ENCODE assay signal across 26 mouse cellular contexts in genomic region chr15:38409168-38409567, GRCm38 (mm10).
A peak's percentile ranks its signal among the peaks of the same experiment; 100 is the strongest.
DNase-seq lines count a peak whose midpoint lies in the region; TF ChIP-seq lines count a peak whose summit lies in the region.
"Had no signal": no experiment of that assay in that cellular context is flagged by ENCODE, and none has a peak within 500 bp of the region (broad histone marks: within the 10 kb centered on the region; RNA-seq: fewer than 3 reads in every experiment).

No protein-coding gene starts in this region.

- peak; percentile 19 for DNase-seq in lung, postnatal 36 days
- no peak for DNase-seq in lung, postnatal 10 days
- peak; percentile 86 for DNase-seq in fat pad, adult 2 months (ENCODE audit: extremely low read depth, low read depth, low spot score)
- peak; percentile 52 to 64 for DNase-seq in urinary bladder, postnatal 36 days (ENCODE audit: low spot score in 2 of 2)
- DNase-seq in Muller cell, postnatal 12 days (ENCODE audit: inconsistent ontology term), result no peak
- DNase-seq in adrenal gland, postnatal 36 days, result no peak
- DNase-seq: adrenal gland, postnatal 10 days; cerebellum, adult 2 months; cerebellum, postnatal 14 days; forebrain, postnatal 0 days; heart, postnatal 4 days; kidney, adult 18-20 months; kidney, postnatal 4 days; left cerebral cortex, postnatal 4 days; liver, postnatal 0 days; thymus, adult 18-20 months; thymus, postnatal 25 days had no signal

- H3K4me3 ChIP-seq in myocyte, result no peak overlapping the region
- H3K4me3 ChIP-seq: erythroblast, embryonic 14.5 days; forebrain, embryonic 12.5 days; heart, embryonic 15.5 days; hindbrain, embryonic 13.5 days; kidney, embryonic 15.5 days; liver, embryonic 12.5 days; midbrain, embryonic 10.5 days; neural tube, embryonic 12.5 days had no signal

- no peak overlapping the region for H3ac ChIP-seq in myocyte (ENCODE audit: control insufficient read depth, insufficient read length)

- H3K36me3 ChIP-seq in myocyte (ENCODE audit: control insufficient read depth, insufficient read depth), result no peaks in the 10 kb centered on the region
- H3K36me3 ChIP-seq: forebrain, embryonic 12.5 days; heart, embryonic 15.5 days; hindbrain, embryonic 13.5 days; kidney, embryonic 15.5 days; liver, embryonic 12.5 days; midbrain, embryonic 10.5 days; neural tube, embryonic 12.5 days had no signal

- no peak for TF ChIP-seq POLR2A in myocyte (IDR thresholded peaks at IDR 0.05; ENCODE audit: insufficient read length, low read depth)

- no peaks in the 10 kb centered on the region for H3K79me2 ChIP-seq in myocyte (ENCODE audit: control insufficient read depth, insufficient read depth)

- no peak overlapping the region for H3K4me2 ChIP-seq in myocyte (ENCODE audit: low read depth)
- H3K4me2 ChIP-seq: forebrain, embryonic 12.5 days; heart, embryonic 15.5 days; hindbrain, embryonic 13.5 days; kidney, embryonic 15.5 days; liver, embryonic 12.5 days; neural tube, embryonic 12.5 days had no signal

- H3K27me3 ChIP-seq in myocyte (ENCODE audit: control insufficient read depth, insufficient read depth, insufficient read length), result no peaks in the 10 kb centered on the region
- H3K27me3 ChIP-seq: heart, embryonic 15.5 days; hindbrain, embryonic 13.5 days; kidney, embryonic 15.5 days; liver, embryonic 12.5 days; neural tube, embryonic 12.5 days had no signal

TF ChIP-seq in myocyte, 11 proteins besides CTCF, POLR2A, EP300 and RAD21:
- TF ChIP-seq MAX (IDR thresholded peaks at IDR 0.05; ENCODE audit: low read depth) (no peak), MYOD1 (IDR thresholded peaks at IDR 0.05; ENCODE audit: control insufficient read depth in 1 of 3, insufficient read length in 2 of 3, low read depth in 2 of 3) (peak in 2 of 3 experiments; percentile 21 to 83), TCF12 (IDR thresholded peaks at IDR 0.05; ENCODE audit: insufficient read depth, poor library complexity, severe bottlenecking) (no peak), MYOG (IDR thresholded peaks at IDR 0.05; ENCODE audit: control insufficient read depth in 1 of 3, insufficient read depth in 1 of 3, insufficient read length in 2 of 3, low read depth in 2 of 3) (peak in 1 of 3 experiments; percentile 45), CEBPB (IDR thresholded peaks at IDR 0.05; ENCODE audit: insufficient read depth, poor library complexity, severe bottlenecking) (no peak), POLR2AphosphoS2 (IDR thresholded peaks at IDR 0.05; ENCODE audit: insufficient read length, low read depth) (no peak), E2F4 (IDR thresholded peaks at IDR 0.05; ENCODE audit: insufficient read depth) (no peak), SRF (IDR thresholded peaks at IDR 0.05; ENCODE audit: control insufficient read depth, insufficient read length, low read depth) (no peak), TCF3 (IDR thresholded peaks at IDR 0.05; ENCODE audit: insufficient read length, low read depth) (no peak), REST (IDR thresholded peaks at IDR 0.05; ENCODE audit: insufficient read depth, insufficient read length) (no peak), USF1 (IDR thresholded peaks at IDR 0.05; ENCODE audit: low read depth) (no peak)

Comparison
In these comparisons a context has a peak if more than half of its experiments do, and no peak if none do; other contexts are left out.
1. DNase-seq: peak in lung, postnatal 36 days (single experiment), fat pad, adult 2 months (single experiment) and urinary bladder, postnatal 36 days (2 of 2); none in lung, postnatal 10 days (single experiment), Muller cell, postnatal 12 days (single experiment) and adrenal gland, postnatal 36 days (0 of 2).